In genomic region chr12:4083441-4083840, GRCm38 (mm10) we compare ENCODE assay signal across 8 mouse cellular contexts. TPM values are rescaled to one million over a fixed set of nuclear protein-coding genes. Genes with fewer than 3 reads are reported as not detected.
A peak's percentile ranks its signal among the peaks of the same experiment; 100 is the strongest.
DNase-seq lines count a peak whose midpoint lies in the region; ATAC-seq and TF ChIP-seq lines count a peak whose summit lies in the region.

No protein-coding gene starts in this region.

- no peak for DNase-seq in heart, adult 2 months
- DNase-seq in midbrain, embryonic 10.5 days (ENCODE audit: low spot score), result no peak
- no peak for DNase-seq in urinary bladder, postnatal 25 days (ENCODE audit: low spot score)
- no peak for DNase-seq in spleen, postnatal 14 days (ENCODE audit: low spot score in 2 of 2)
- no peak for DNase-seq in cerebellum, postnatal 25 days

- no peak for TF ChIP-seq CTCF in heart, adult 2 months (IDR thresholded peaks at IDR 0.05)
- TF ChIP-seq CTCF in E14TG2a.4 (conservative IDR thresholded peaks at IDR 0.05; ENCODE audit: low read length), result no peak

- intact Hi-C loops in heart, adult 2 months (cut with DNase I), result loop anchor here (5.0 kb wide), 1 partner anchor 421 kb away; no protein-coding TSS in a partner anchor

- H3K27ac ChIP-seq in heart, embryonic 11.5 days (ENCODE audit: low read depth, low read length), result peak overlapping the region; percentile 92; the same call in 1 of the 2 replicates
- H3K27ac ChIP-seq in heart, adult 2 months, result no peak overlapping the region; the same call in 1 of the 2 replicates
- no peak overlapping the region for H3K27ac ChIP-seq in hindbrain, embryonic 12.5 days
- 0 out of 2 replicates have a peak overlapping the region, but pooled peaks have one; percentile 96 for H3K27ac ChIP-seq in midbrain, embryonic 10.5 days (replicated peaks)

- H3K4me2 ChIP-seq in heart, embryonic 11.5 days, result peak overlapping the region; percentile 70
- H3K4me2 ChIP-seq in hindbrain, embryonic 12.5 days (replicated peaks), result peak overlapping the region; percentile 52

- no peaks in the 10 kb centered on the region for H3K9me3 ChIP-seq in heart, embryonic 11.5 days (replicated peaks; ENCODE audit: control insufficient read depth, low read length)
- no peaks in the 10 kb centered on the region for H3K9me3 ChIP-seq in E14TG2a.4 (ENCODE audit: low read length)
- no peaks in the 10 kb centered on the region for H3K9me3 ChIP-seq in hindbrain, embryonic 12.5 days (replicated peaks)
- no peaks in the 10 kb centered on the region for H3K9me3 ChIP-seq in midbrain, embryonic 10.5 days (replicated peaks)

- no peaks in the 10 kb centered on the region for H3K27me3 ChIP-seq in heart, embryonic 11.5 days (ENCODE audit: control insufficient read depth, insufficient read depth, low read length)
- no peaks in the 10 kb centered on the region for H3K27me3 ChIP-seq in heart, adult 2 months (ENCODE audit: control insufficient read depth, insufficient read depth, low read length)
- no peaks in the 10 kb centered on the region for H3K27me3 ChIP-seq in E14TG2a.4 (ENCODE audit: insufficient read depth, low read length)
- no peaks in the 10 kb centered on the region for H3K27me3 ChIP-seq in hindbrain, embryonic 12.5 days
- peaks cover 3% of the 10 kb centered on the region; the same call in 1 of the 2 replicates for H3K27me3 ChIP-seq in midbrain, embryonic 10.5 days (ENCODE audit: low read depth, poor library complexity, severe bottlenecking)

- peak overlapping the region; percentile 52 for H3K4me3 ChIP-seq in heart, embryonic 11.5 days (ENCODE audit: low read depth, low read length)
- H3K4me3 ChIP-seq in heart, adult 2 months, result no peak overlapping the region
- peak overlapping the region; percentile 85 for H3K4me3 ChIP-seq in E14TG2a.4 (replicated peaks; ENCODE audit: low read length)
- peak overlapping the region; percentile 52; the same call in 1 of the 2 replicates for H3K4me3 ChIP-seq in hindbrain, embryonic 12.5 days
- peak overlapping the region; percentile 67 for H3K4me3 ChIP-seq in midbrain, embryonic 10.5 days

- TF ChIP-seq EP300 in heart, adult 2 months (IDR thresholded peaks at IDR 0.05; ENCODE audit: insufficient read depth, low read depth, low read length), result no peak

- no peaks in the 10 kb centered on the region; the same call in 1 of the 2 replicates for H3K4me1 ChIP-seq in heart, embryonic 11.5 days (ENCODE audit: control insufficient read depth, insufficient read depth, low read length)
- peaks cover 3% of the 10 kb centered on the region for H3K4me1 ChIP-seq in heart, adult 2 months (ENCODE audit: control insufficient read depth, insufficient read depth, low read length)
- peaks cover 38% of the 10 kb centered on the region for H3K4me1 ChIP-seq in E14TG2a.4 (replicated peaks; ENCODE audit: low read depth, low read length)
- H3K4me1 ChIP-seq in hindbrain, embryonic 12.5 days, result peaks cover 10% of the 10 kb centered on the region
- H3K4me1 ChIP-seq in midbrain, embryonic 10.5 days, result peaks cover 30% of the 10 kb centered on the region

- TF ChIP-seq POLR2A in heart, adult 2 months (IDR thresholded peaks at IDR 0.05; ENCODE audit: insufficient read depth, low read depth, low read length), result no peak

- no peaks in the 10 kb centered on the region for H3K79me2 ChIP-seq in heart, adult 2 months (replicated peaks; ENCODE audit: control insufficient read depth, insufficient read depth, low read length)

- WGBS in heart, embryonic 11.5 days (ENCODE audit: insufficient replicate concordance), result 69% methylated on average over 8 of the region's 8 CpGs
- 62% methylated on average over 8 of the region's 8 CpGs for WGBS in heart, adult 2 months
- 75% methylated on average over 8 of the region's 8 CpGs for WGBS in hindbrain, embryonic 12.5 days
- 79% methylated on average over 8 of the region's 8 CpGs for WGBS in midbrain, embryonic 10.5 days

- no peak overlapping the region for H3K9ac ChIP-seq in heart, embryonic 11.5 days (ENCODE audit: low read depth, low read length)
- no peak overlapping the region for H3K9ac ChIP-seq in heart, adult 2 months (ENCODE audit: low read depth, low read length)
- H3K9ac ChIP-seq in hindbrain, embryonic 12.5 days, result 0 out of 2 replicates have a peak overlapping the region, but pooled peaks have one; percentile 44

- H3K36me3 ChIP-seq in heart, embryonic 11.5 days (ENCODE audit: control insufficient read depth, insufficient read depth, low read length), result peaks cover 9% of the 10 kb centered on the region
- no peaks in the 10 kb centered on the region for H3K36me3 ChIP-seq in heart, adult 2 months (ENCODE audit: control insufficient read depth, insufficient read depth, low read length)
- H3K36me3 ChIP-seq in E14TG2a.4 (ENCODE audit: insufficient read depth, low read length), result peaks cover 44% of the 10 kb centered on the region
- H3K36me3 ChIP-seq in hindbrain, embryonic 12.5 days, result peaks cover 24% of the 10 kb centered on the region
- H3K36me3 ChIP-seq in midbrain, embryonic 10.5 days, result peaks cover 32% of the 10 kb centered on the region

- no peak for ATAC-seq in heart, embryonic 11.5 days (replicated peaks; ENCODE audit: insufficient number of reproducible peaks, low FRiP score, low TSS enrichment)
- ATAC-seq in hindbrain, embryonic 12.5 days (ENCODE audit: low FRiP score), result no peak

RNA-seq across cellular contexts. Expression of gene Dnajc27, which starts 1.1 kb away (rescaled TPM):
- 7.8 and 10.1 TPM in 2 replicates for polyA plus RNA-seq in heart, embryonic 11.5 days (2014; fragmentation: Nextera tagmentation; extraction: Ambion mirVana)
- total RNA-seq in heart, adult 2 months (2021), result 1 to 10 TPM; 8.3 to 9.7 TPM
- 7.0 and 14.0 TPM in 2 replicates for polyA plus RNA-seq in heart, adult 2 months (2012; rRNA removed)
- polyA plus RNA-seq in hindbrain, embryonic 12.5 days (2016; fragmentation: Nextera tagmentation; extraction: Ambion mirVana), result 13.9 and 14.0 TPM in 2 replicates
- polyA plus RNA-seq in midbrain, embryonic 10.5 days (2016; fragmentation: Nextera tagmentation; extraction: Ambion mirVana), result 11.6 and 13.6 TPM in 2 replicates

RNA-seq across cellular contexts. Expression of gene Efr3b, which starts 44.7 kb away (rescaled TPM):
- polyA plus RNA-seq in heart, embryonic 11.5 days (2014; fragmentation: Nextera tagmentation; extraction: Ambion mirVana), result 6.4 and 10.5 TPM in 2 replicates
- total RNA-seq in heart, adult 2 months (2021), result 1 to 10 TPM; 5.3 to 6.4 TPM
- polyA plus RNA-seq in heart, adult 2 months (2012; rRNA removed), result 9.9 and 11.1 TPM in 2 replicates
- polyA plus RNA-seq in hindbrain, embryonic 12.5 days (2016; fragmentation: Nextera tagmentation; extraction: Ambion mirVana), result 33.1 and 36.8 TPM in 2 replicates
- polyA plus RNA-seq in midbrain, embryonic 10.5 days (2016; fragmentation: Nextera tagmentation; extraction: Ambion mirVana), result 8.4 and 13.4 TPM in 2 replicates

RNA-seq across cellular contexts. Expression of gene Adcy3, which starts 49.5 kb away (rescaled TPM):
- 3.8 TPM in 2 replicates for polyA plus RNA-seq in heart, embryonic 11.5 days (2014; fragmentation: Nextera tagmentation; extraction: Ambion mirVana)
- total RNA-seq in heart, adult 2 months (2021), result 1 to 10 TPM; 3.4 to 4.3 TPM
- 4.7 and 4.8 TPM in 2 replicates for polyA plus RNA-seq in heart, adult 2 months (2012; rRNA removed)
- 10.2 and 11.0 TPM in 2 replicates for polyA plus RNA-seq in hindbrain, embryonic 12.5 days (2016; fragmentation: Nextera tagmentation; extraction: Ambion mirVana)
- 4.6 and 4.8 TPM in 2 replicates for polyA plus RNA-seq in midbrain, embryonic 10.5 days (2016; fragmentation: Nextera tagmentation; extraction: Ambion mirVana)

Comparison
In these comparisons a context has a peak if more than half of its experiments do, and no peak if none do; other contexts are left out.
1. H3K27ac ChIP-seq: peak in heart, embryonic 11.5 days (single experiment) and midbrain, embryonic 10.5 days (single experiment); none in heart, adult 2 months (single experiment) and hindbrain, embryonic 12.5 days (single experiment).